Mouse (Mus musculus): ENCODE results near the gene Fndc7. TPM values are rescaled to one million over a fixed set of nuclear protein-coding genes. Genes with fewer than 3 reads are reported as not detected.

Fndc7 gene
- polyA plus RNA-seq, 1 experiment from 2014 or later = 0.05 TPM

- Histone ChIP-seq H3K27ac (no peak overlapping the region), H3K9me3 (no peaks in the 10 kb centered on the region), H3K4me3 (no peak overlapping the region), H3K27me3 (replicated peaks) (no peaks in the 10 kb centered on the region), H3K36me3 (peaks cover 6% of the 10 kb centered on the region; the same call in 1 of the 2 replicates), H3K4me1 (no peaks in the 10 kb centered on the region), H3K4me2 (replicated peaks) (no peak overlapping the region), H3K9ac (no peak overlapping the region)
- WGBS = 83% methylated on average over 4 of the region's 4 CpGs
- no peak for ATAC-seq (ENCODE audit: low FRiP score, low read depth)
Measured at GRCm38 (mm10) chr3:108815631-108816030, 74.2 kb downstream of the Fndc7 start.

GRCm38 (mm10) chr3:108810747-108811263 is 79.0 kb downstream of the Fndc7 start:
- Histone ChIP-seq H3K27me3 (replicated peaks) (no peaks in the 10 kb centered on the region), H3K4me3 (no peak overlapping the region), H3K9ac (no peak overlapping the region), H3K4me1 (no peaks in the 10 kb centered on the region), H3K36me3 (peaks cover 4% of the 10 kb centered on the region; the same call in 1 of the 2 replicates), H3K27ac (no peak overlapping the region), H3K9me3 (no peaks in the 10 kb centered on the region), H3K4me2 (replicated peaks) (no peak overlapping the region)
- 83% methylated on average over 4 of the region's 4 CpGs for WGBS
- no peak for ATAC-seq (ENCODE audit: low FRiP score, low read depth)

- Histone ChIP-seq H3K36me3 (peaks cover 31% of the 10 kb centered on the region), H3K27me3 (replicated peaks) (no peaks in the 10 kb centered on the region), H3K27ac (no peak overlapping the region), H3K9ac (no peak overlapping the region), H3K4me1 (no peaks in the 10 kb centered on the region), H3K4me3 (no peak overlapping the region), H3K4me2 (replicated peaks) (no peak overlapping the region), H3K9me3 (no peaks in the 10 kb centered on the region)
- ATAC-seq (ENCODE audit: low FRiP score, low read depth) = no peak
- WGBS = 90% methylated on average over 5 of the region's 5 CpGs
Measured at GRCm38 (mm10) chr3:108805622-108806021, 84.2 kb downstream of the Fndc7 start.

Other genes starting within 250 kb of the Fndc7 start
- 46.9 and 48.8 TPM in 2 replicates for gene Clcc1, start 236.1 kb downstream of the Fndc7 start, polyA plus RNA-seq (2016; fragmentation: Nextera tagmentation; extraction: Ambion mirVana)
- 83.7 and 83.9 TPM in 2 replicates for gene Gpsm2, start 167.7 kb downstream of the Fndc7 start, polyA plus RNA-seq (2016; fragmentation: Nextera tagmentation; extraction: Ambion mirVana)
- gene Aknad1, start 150.3 kb downstream of the Fndc7 start, polyA plus RNA-seq (2016; fragmentation: Nextera tagmentation; extraction: Ambion mirVana) = 0.08 and 0.09 TPM in 2 replicates
- gene Stxbp3, start 49.5 kb downstream of the Fndc7 start, polyA plus RNA-seq (2016; fragmentation: Nextera tagmentation; extraction: Ambion mirVana) = 21.0 and 21.4 TPM in 2 replicates
- 76.6 and 78.9 TPM in 2 replicates for gene Prpf38b, start 21.7 kb upstream of the Fndc7 start, polyA plus RNA-seq (2016; fragmentation: Nextera tagmentation; extraction: Ambion mirVana)
- gene Henmt1, start 49.9 kb upstream of the Fndc7 start, polyA plus RNA-seq (2016; fragmentation: Nextera tagmentation; extraction: Ambion mirVana) = 0.71 and 0.74 TPM in 2 replicates
- gene Gm9857, start 50.4 kb upstream of the Fndc7 start, polyA plus RNA-seq (2016; fragmentation: Nextera tagmentation; extraction: Ambion mirVana) = not detected in 2 replicates
- 22.0 and 27.5 TPM in 2 replicates for gene Fam102b, start 137.6 kb upstream of the Fndc7 start, polyA plus RNA-seq (2016; fragmentation: Nextera tagmentation; extraction: Ambion mirVana)
- not detected in 2 replicates for gene Slc25a54, start 190.5 kb upstream of the Fndc7 start, polyA plus RNA-seq (2016; fragmentation: Nextera tagmentation; extraction: Ambion mirVana)
- 21.0 and 24.2 TPM in 2 replicates for gene Slc25a24, start 233.1 kb upstream of the Fndc7 start, polyA plus RNA-seq (2016; fragmentation: Nextera tagmentation; extraction: Ambion mirVana)